Mouse (Mus musculus): Measurements from ENCODE around the gene Akt3.

Gene Akt3

DNA sequence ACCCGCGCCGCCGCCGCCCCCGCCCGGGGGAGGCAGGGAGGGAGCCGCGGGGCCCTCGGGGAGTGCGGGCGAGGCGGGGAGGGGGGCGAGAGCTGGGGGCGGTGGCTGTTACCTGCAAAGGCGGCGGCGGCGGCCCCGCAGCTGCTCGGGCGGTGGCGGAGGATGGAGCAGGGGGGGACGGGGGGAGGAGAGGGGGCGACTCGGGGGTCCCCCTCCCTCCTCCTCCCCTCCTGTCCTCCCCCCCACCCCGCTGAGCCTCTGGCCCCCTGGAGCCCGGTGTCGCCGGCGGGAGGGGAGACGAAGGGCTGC is at the start of gene Akt3:
TSS of gene Akt3 (minus strand) at position 170 of the 309 bp plus-strand sequence.
- DNase-seq (ENCODE audit: low read depth, low spot score) = no peak

DNA sequence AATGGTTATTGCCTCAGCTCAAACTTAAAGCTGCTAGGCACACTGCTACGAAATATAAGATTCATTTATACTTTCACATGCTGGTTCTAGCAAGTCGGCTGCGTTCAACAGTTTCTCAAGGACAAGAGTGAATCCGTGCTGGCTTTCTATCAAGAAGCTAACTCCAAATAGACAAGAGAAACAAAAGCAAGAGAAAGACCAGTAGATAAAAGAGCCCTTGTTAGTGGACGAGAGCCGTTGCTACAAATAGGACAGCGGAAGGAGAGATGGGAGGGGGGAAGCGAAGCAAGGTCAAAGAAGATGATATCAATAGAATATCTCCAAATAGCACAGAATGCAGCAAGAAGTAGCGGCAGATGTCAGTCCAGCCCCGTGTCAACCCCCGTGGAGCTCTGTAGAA is 49.5 kb upstream of the Akt3 start:
- DNase-seq (ENCODE audit: low read depth, low spot score) = no peak

DNA sequence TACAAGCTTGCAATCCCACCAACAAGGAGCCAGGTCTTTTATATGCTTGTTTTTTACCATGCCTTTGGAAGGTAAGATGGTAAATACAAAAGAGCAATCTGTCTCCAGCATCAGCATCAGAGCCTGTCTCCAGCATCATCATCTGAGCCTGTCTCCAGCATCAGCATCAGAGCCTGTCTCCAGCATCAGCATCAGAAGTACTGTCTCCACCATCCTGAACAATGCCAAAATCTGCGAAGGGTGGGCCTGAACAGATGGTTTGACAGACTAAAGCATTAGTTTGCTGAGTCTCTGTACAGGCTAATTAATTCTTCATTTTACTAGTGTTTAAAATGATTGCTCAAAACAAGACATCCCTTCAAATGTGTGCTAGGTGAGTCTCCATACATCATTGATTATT is 40.2 kb upstream of the Akt3 start:
- DNase-seq (ENCODE audit: low read depth, low spot score) = no peak

DNA sequence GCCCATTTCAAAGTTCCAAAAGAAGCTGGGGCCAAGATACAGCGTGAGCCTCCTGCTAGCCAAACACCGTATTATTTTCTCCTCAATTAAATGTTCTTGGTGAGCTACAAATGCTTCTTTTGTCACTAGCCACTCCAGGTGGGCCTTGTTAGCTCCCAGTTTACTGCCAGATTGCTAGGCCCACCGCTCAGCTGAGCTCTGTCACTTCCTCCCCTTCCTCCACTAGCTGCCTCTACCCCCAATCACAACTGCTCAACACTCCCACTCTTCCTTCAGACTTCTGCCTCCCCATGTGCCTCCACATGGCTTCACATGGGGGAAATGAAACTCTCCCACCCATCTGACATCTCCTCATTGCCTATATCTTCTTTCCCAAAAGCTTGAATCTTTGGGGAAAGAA is 28.8 kb upstream of the Akt3 start:
- no peak for DNase-seq (ENCODE audit: low read depth, low spot score)

DNA sequence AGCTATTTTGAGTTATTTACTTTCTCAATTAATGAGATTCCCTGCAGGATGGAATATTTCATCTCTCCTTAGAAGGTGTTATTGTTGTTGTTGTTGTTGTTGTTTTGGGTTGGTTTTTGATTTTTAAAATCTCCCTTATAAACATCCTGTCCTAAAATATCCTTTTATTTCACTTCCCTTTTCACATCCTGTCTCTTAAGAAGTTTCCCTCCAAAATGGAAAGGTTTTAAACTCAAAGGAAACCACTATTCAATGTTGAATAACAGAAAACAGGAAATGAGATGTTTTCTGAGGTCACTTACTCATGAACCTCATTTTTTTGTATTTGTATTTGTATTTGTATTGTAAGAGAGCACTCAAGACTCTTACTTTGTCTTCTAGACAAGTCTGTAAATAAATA is 23.9 kb upstream of the Akt3 start:
- no peak for DNase-seq (ENCODE audit: low read depth, low spot score)

DNA sequence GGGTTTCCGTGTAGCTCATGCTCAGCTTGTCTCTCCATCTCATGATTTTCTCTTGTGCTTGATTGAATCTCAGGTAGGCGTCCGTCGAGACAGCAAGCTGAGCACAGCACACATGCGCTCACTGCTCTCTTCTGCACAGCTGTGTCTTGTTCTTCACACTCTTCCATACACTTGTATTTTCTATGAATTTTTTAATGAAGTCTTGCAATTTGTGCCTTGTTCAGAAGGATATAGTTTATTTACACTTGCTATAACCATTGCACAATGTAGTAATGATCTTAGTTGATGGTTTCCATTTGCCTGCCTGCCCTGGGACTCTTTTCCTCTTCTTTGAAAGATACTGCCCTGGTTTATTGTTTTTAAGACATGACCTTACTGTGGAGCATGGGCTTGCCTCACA is 19.4 kb upstream of the Akt3 start:
- DNase-seq (ENCODE audit: low read depth, low spot score) = no peak

DNA sequence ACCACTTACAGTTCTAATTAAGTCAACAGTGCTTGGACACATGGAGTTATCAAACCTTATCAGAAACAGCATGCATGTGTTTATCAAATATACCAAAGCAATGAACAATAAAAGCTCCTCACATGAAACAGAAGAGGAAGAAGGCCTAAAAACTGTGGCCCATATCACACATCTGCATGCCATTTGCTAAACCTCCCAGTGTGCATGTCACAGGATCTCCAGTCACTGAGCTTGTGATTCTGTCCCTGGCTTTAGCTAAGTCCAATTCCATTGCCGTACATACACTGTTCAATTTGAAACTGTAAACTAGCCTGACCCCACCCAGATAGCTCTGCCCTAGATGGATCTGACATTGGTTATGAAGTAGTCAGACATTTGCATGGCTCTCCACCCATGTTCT is 9.6 kb upstream of the Akt3 start:
- DNase-seq (ENCODE audit: low read depth, low spot score) = no peak

DNA sequence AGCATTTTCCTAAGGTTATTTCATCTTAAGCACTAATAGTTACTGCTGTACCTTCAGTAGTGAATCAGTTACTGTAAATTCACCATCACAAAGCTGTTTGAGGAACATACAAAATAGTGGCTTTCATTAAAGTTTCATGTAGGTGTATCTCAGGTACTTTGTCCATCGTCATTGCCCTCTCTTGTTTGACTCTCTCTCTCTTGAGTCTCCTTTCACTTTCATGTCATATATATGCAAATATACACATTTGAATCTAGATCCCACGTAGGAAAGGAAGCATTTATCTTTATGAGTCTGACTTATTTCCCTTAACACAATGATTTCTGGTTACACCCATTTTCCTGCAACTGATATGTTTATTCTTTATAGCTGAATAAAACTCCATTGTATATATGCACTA is 4.9 kb upstream of the Akt3 start:
- no peak for DNase-seq (ENCODE audit: low read depth, low spot score)

DNA sequence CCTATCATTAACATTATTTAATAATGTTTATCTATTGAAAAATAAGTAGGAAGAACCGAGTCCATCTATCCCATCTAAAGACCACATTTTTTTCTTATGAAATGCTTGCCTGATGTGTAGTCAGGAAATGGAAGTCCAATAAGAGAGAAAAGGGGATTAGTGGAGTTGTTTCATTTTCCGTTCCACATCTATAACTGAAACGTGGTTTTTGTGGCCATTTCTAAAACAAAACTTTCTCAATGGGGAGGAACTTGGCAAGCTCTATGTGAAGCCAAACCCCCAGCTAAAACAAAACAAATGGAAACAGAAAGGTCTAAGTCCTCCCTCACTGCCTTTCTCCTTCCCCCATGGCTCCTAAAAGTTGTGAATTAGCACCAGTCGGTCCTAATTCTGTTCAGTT is 2.8 kb upstream of the Akt3 start:
- no peak for DNase-seq (ENCODE audit: low read depth, low spot score)

DNA sequence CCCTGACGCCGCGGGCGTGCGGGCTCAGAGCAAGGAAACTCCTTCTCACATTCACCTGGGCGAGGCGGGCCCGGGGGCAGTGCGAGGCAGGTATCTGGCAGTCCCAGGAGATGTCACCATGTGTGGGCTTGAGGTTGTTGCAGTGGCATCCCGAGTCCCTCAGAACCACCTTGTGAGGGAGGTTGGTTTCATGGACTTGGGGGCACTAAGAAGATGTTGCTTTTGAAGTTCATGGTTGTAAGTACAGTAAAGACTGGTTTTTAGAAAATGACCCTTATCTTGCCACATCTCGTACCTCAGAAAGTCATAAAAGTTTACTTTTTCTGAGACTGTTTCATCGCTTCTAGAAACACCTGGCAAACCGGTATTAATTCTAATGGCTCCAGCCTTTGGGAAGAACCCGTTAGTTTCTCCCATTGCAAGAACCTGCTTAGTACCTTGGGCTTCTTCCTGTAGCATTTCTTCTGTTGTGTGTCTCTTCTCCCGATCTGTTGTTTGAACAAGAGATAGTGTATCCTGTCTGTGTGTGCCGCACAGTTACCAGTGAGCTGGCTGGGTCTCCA is 1.1 kb upstream of the Akt3 start:
- DNase-seq (ENCODE audit: low read depth, low spot score) = no peak

DNA sequence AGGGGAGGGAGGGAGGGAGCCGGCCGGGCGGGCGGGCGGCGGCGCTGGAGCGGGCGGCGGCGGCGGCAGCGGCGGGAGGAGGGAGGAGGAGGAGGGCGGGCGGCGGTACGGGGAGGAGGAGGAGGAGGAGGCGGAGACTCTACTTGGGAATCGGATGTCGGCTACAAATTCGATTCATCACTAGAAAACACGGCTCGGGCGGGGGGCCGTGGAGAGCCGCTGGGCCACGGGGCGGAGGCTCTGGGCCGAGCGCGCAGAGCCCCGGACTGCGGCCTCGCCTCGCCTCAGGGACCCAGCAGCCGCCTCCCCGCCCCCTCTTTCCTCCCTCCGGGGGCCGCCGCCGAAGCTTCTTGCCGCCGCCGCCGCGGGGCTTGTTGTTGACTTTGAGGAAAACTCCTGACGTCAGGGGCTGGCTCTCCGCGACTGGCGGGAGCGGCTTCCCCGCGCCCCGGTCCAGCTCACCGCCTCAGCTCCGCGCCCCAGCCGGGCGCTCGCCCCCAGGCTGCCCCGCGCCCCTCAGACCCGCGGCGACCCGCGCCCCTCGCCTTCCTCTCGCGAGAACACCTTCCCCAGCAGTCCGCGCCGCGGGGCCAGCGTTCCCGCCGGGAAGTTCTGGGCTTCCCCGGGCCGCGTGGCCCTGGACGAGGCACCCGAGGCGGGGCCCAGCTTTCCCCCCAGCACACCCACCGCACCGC is 487 bp upstream of the Akt3 start:
- DNase-seq (ENCODE audit: low read depth, low spot score) = peak; percentile 51

DNA sequence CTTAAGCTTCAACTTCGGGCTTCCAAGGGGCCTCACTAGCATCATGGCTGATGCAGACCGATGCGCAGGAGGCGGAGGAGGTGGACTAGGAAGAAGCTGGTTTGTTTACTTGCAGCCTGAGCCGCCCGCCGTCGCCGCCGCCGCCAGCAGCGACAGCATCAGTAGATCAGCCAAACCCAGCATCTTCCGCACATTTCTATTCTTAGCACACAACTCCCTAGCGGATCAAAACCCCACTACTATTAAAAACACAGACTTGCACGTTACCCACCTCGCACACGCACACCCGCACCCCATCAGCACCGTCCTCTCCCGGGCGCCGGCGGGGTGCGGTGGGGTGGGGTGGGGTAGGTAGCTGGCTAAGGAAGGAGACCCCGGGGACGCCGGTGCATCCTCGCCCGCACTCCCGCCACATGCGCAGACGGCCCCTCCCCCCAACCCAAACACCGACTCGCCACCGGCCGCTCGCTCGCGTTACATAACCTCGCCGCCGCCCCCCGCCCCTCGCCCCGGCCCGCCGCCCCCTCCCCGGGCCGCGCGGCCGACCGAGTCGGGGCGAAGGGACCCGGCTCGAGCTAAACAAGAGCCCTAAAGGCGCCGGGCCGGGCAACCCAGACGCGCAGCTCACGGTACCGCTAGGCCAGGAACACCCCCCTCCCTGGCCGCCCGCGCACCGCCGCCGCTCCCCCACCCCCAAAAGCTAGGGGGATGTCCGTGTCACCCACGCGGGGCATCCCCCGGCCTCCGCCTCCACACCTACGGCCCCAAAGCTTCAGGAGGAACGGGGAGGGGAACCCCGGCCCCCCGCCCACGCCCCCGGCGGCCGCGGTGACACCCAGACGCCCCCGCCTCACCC is 597 bp downstream of the Akt3 start:
- DNase-seq (ENCODE audit: low read depth, low spot score) = peak; percentile 74

DNA sequence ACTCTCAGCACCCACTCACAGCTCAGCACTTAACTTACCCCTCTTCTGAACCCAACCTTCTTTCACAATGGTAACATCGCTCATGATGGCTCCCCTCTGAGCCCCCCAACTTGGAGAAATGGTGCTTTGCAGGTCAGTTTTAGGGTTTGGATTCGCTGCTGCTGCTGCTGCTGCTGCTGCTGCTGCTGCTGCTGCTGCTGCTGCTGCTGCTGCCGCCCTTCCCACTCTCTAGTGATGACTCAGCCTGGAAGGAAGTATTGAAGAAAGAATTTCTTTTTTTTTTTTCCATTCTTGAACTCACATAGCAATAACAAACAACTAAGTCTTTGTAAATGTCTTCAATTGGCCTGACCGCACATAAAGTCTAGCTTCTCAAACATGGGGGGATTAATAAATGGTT is 9.4 kb downstream of the Akt3 start:
- no peak for DNase-seq (ENCODE audit: low read depth, low spot score)

DNA sequence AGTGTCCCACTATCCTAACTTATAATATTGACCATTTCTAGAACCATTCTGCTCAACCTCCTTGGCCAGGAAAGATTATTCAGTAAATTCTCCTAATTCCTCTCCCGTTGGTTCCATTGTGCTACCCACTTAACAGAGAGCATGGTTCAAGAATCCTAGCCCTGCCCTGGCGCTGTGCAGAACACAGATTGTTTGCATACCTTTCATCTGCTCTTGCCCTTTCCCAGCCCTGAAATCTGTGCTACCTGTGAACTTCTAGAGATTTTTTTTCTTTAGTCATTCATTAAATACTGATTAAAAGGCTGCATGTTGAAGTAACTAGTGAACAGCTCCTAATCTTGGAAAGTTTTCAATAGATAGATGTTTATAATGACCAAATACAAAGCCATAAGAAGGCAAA is 19.6 kb downstream of the Akt3 start:
- no peak for DNase-seq (ENCODE audit: low read depth, low spot score)

DNA sequence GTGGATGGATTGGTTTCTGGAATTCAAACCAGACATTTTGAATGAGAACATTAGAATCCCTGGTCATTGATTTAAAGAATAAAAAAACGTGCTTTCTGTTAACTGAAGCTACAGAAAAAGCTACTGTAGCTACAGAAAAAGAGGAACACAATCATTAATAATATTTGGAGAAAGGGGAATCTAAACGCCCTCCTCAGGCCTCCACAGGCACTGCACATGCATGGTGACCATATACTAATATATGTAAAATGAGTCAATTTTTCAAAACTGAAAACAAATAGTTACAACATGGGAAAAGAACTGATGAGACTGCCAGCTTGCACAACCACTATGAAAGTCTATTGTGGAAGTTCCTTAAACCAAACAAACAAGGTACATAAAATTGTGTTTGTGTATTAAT is 21.3 kb downstream of the Akt3 start:
- no peak for DNase-seq (ENCODE audit: low read depth, low spot score)

DNA sequence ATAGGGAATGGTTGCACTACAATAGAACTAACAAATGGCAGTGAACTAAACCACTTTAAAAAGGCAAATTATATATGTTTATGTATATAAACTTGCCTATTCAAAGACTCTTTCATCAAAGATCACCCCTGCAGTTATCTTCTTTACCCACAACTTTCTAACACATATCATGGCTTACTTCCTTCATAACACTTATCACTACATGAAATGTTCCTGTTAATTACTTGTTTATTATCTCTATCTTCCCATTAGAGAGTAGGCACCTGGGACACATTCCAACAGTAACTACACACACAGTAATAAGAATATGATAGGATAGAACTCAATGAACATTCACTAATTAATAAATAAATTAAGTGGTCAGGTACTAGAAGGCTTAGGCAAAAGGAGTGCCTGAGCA is 21.8 kb downstream of the Akt3 start:
- DNase-seq (ENCODE audit: low read depth, low spot score) = no peak

DNA sequence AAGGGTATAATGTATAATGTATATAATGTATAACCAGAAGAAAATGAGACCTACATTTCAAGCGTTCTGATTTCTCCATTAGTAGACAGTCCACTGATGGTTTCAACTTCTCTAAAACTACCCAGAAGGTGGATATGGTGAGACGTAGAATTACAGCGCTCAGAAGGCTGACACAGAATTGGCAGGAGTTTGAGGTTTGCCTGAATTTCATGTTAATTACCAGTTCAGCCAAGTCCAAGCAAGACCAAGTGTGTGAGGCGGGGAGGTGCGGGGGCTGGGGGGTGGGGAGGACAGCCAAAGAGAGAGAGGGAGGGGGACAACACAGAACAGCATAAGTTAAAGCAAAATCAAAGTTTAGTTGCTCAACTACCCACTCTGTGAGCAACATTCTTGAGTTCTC is 23.5 kb downstream of the Akt3 start:
- no peak for DNase-seq (ENCODE audit: low read depth, low spot score)

DNA sequence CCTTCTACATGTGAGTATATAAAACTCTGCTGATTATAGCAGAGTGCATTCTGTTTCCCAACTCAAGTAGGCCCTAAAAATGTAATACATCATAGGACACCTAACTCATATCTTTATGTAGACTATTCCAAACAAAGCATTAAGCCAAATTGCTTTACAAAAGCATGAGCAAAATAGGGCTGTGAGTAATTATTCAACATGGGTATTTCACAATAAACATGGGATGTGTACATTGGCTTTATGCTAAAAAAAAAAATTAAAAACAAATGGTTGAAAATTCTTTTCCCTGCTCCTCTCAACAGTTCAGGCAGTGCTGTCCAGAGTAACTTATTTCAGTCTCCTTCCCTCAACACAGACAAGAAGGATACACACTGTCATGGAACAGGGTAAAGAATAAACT is 26.9 kb downstream of the Akt3 start:
- DNase-seq (ENCODE audit: low read depth, low spot score) = no peak

DNA sequence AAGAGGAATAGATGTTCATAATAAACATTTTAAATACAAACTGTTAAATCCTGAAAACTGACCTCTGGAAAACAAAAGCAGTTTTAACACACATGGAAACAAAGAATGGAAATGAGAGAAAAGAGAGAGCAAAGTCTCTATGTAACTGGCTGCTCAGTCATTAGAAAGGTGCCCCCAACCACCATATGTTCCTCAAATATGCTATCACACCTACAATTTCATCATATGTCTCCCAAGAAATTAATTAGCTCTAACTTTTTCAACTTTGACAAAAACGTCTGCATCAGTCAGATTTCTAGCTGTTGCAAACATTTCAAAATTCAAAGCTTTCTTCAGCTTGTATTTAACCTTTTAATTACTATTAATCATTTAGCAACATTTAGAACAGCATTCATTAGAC is 59.0 kb downstream of the Akt3 start:
- DNase-seq (ENCODE audit: low read depth, low spot score) = no peak

DNA sequence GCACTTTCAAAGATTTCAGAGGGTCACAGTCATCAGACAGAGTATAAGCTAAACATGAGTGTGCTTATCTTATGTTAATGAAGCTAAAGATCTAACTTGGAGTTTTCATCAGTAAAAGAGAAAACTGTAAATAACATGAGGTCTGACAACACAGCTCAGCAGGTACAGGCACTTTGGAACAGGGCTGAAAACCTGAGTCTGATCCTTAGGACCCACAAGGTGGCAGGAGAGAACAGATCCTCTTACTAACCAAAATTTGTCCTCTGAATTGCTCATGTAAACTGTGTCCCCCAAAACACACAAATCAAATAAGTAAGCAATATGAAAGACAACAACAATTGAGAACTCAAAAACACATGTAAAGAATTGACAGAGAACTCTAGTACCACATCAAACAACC is 62.8 kb downstream of the Akt3 start:
- DNase-seq (ENCODE audit: low read depth, low spot score) = no peak

DNA sequence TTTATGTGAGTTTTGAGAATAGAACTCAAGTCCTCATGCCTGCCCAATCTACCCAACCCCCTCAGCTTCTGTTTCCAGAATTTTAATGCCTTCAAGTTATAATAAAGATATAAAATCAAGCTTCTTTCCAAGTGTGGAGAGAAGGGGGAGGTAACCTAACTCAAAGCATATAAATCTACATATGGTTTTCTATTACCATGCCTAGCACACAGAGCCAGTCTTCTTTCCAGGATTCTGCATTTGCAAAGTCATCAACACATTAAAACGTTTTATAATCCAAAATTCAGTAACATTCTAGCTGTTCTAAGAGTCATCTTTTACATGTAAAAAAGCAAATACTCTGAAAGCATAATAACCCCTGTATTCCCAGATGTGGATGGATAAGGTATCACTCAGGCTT is 63.7 kb downstream of the Akt3 start:
- DNase-seq (ENCODE audit: low read depth, low spot score) = peak; percentile 22

DNA sequence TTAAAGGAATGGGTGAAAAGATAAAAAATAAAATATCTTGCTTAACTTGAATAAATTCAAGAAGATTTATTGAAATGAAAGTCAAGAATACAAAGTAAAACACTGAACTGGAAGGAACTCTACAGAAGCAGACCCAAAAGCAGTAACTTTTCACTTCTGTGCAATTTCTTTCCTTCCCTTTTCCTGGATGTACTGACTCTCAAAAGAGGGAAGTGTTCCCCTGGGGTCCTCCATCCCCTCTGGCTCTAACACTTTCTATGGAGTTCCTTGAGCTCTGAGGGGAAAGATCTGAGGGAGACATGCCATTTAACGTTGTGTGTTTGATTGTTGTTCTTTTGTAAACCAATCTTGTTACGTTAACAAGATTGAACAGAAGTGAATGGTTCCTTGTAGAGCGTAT is 66.4 kb downstream of the Akt3 start:
- DNase-seq (ENCODE audit: low read depth, low spot score) = no peak

DNA sequence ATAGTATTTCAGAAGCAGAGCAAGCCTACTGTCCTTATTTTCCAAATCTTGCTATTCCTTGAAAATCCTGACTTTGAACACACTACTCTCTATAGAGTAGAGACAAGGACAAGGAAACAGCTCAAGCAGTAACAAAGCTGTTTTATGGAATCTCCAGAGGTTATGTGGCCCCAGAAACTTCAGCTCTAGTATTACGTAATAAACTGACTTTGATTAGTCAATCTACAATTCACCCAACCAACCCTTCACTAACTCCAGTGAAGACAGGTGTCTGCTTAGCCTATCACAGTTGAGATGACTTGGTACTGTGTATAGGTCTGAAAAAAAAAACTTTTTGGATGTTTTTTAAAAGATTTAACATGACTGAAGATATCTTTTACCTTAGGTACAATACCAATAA is 67.6 kb downstream of the Akt3 start:
- DNase-seq (ENCODE audit: low read depth, low spot score) = no peak
